Mouse (Mus musculus): ENCODE measurements around the gene 4930451I11Rik. TPM values are rescaled to one million over a fixed set of nuclear protein-coding genes. Genes with fewer than 3 reads are reported as not detected.
A peak's percentile ranks its signal among the peaks of the same experiment; 100 is the strongest.

Gene 4930451I11Rik
- polyA plus RNA-seq, 1 experiment from 2014 or later = not detected

DNA sequence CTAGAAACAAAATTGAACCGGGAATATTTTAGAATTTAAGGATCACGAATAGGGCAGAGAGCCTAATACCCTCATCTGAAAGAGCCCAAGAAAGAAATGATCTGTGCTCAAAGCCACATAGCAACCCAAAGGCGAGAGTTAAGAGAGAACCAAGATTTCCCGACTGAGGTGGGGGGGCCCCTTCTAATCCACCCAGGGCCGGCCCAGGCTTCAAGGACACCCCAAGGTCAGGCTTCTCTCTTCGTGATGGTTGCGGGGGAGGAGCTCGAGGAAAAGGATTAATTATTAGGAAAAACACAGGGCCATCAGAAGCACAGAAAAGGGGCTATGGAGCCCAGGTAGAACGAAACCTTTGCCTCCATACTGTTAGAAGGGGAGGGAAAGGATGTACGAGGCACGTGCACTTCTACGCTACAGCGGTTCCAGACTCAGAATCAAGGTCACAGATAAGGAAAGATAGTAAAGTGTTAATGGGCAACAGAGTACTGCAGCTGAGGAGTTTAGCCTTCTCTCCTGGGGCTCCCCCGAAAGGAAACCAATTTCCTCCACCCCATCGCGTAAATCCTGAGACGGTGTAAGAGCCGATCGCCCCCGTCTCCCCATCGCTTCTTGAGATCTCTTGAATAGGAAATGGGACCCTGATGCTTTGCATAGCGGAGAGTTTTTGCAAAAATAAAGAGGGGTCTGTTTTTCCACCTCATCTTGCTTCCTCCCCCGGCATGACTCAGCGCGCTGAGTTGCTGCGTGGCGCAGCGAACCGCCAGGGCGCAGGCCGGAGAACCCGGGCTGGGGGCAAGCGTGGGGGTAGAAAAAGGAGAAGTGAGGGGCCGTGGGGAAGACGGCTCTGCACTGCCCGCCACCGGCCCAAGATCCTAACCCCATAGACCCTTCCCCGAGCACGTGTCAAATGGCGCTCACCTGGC, 33.1 kb downstream of the 4930451I11Rik start:
- peaks cover 44% of the 10 kb centered on the region for H3K4me1 ChIP-seq (replicated peaks)
- no peaks in the 10 kb centered on the region for H3K9me3 ChIP-seq
- no peaks in the 10 kb centered on the region for H3K27me3 ChIP-seq
- H3K4me2 ChIP-seq = peak overlapping the region; percentile 87
- no peak for ATAC-seq (ENCODE audit: low read depth)
- peaks cover 38% of the 10 kb centered on the region for H3K36me3 ChIP-seq
- H3K9ac ChIP-seq = peak overlapping the region; percentile 93
- H3K27ac ChIP-seq (replicated peaks) = peak overlapping the region; percentile 96
- 1% methylated on average over 40 of the region's 40 CpGs for WGBS
- peak overlapping the region; percentile 88 for H3K4me3 ChIP-seq

DNA sequence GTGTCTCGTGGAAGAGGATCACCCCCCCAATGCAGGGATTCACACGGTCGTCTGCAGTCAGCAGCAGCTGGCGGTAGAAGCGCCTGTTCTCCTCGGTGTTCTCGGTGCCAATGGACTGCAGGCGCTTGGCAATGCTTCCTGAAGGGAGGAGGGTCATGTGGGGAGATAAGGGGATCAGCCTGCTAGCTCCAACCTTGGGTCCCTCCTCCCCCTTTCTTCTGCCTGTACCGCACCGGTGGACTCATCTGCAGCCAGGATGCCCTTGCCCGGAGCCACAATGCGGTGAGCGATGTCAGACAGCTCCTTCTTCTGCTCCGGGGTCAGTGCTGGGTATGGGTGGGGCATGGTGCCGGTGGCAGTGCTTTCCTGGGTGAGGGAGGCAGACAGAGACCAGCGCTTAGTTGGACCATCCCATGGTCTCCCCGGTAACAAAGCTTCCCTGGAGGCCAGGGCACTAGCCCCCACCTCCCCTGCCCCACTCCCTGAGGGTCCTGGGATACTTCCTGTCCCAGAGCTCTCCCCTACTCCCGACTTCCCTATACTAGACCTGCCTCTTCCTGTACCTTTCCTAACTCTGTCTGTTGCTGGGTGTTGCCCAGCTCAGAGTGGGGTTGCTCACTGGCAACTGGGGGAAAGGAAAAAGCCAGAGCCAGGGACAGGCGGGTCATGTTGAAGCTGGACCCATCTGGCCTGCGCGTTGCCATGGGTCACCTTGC, 33.9 kb downstream of the 4930451I11Rik start, which contains the start of gene Fam57b:
Gene Fam57b, plus strand, starts transcription at position 258 of the 716 bp plus-strand sequence.
- Histone ChIP-seq H3K4me2 (peak within 1 kb of the TSS; percentile 87), H3K27ac (replicated peaks) (peak within 1 kb of the TSS; percentile 96), H3K4me1 (replicated peaks) (peaks cover 51% of the 10 kb centered on the region), H3K36me3 (peaks cover 32% of the 10 kb centered on the region), H3K9ac (peak within 1 kb of the TSS; percentile 93), H3K27me3 (no peaks in the 10 kb centered on the region), H3K9me3 (no peaks in the 10 kb centered on the region), H3K4me3 (peak within 1 kb of the TSS; percentile 88)
- ATAC-seq (ENCODE audit: low read depth) = no peak
- 28% methylated on average over 21 of the region's 21 CpGs for whole genome bisulfite sequencing

DNA sequence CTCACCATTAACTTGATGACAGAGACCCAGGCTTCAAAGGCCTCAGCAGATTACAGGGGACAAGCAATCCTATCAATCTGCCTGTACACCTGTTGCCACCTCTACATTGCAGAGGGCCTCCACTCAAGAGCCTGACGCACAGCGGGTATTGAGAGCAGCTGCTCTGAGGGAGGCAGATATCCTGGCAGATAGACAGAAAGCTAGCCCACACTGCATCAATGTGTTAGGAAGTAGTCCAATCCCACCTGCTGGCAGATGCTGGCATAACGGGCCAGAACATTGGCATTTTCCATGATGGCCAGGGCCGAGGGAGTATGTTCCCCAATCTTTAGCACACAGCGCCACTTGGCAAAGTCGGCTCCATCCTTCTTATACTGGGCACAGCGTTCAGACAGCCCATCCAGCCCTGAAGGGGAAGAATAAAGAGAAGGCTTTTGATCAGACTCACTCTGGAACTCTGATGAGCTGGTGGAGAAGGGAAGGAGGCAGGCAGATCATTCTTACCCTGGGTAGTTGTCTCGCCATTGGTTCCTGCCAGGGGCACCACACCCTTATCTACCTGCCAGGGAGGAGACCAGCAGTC, 35.0 kb downstream of the 4930451I11Rik start:
- H3K9ac ChIP-seq = peak overlapping the region; percentile 93
- peaks cover 54% of the 10 kb centered on the region for H3K4me1 ChIP-seq (replicated peaks)
- H3K4me2 ChIP-seq = peak overlapping the region; percentile 87; the same call in 1 of the 2 replicates
- no peak overlapping the region for H3K27ac ChIP-seq (replicated peaks)
- no peaks in the 10 kb centered on the region for H3K9me3 ChIP-seq
- H3K36me3 ChIP-seq = peaks cover 32% of the 10 kb centered on the region
- no peak for ATAC-seq (ENCODE audit: low read depth)
- no peak overlapping the region for H3K4me3 ChIP-seq
- no peaks in the 10 kb centered on the region for H3K27me3 ChIP-seq
- 69% methylated on average over 8 of the region's 8 CpGs for WGBS

DNA sequence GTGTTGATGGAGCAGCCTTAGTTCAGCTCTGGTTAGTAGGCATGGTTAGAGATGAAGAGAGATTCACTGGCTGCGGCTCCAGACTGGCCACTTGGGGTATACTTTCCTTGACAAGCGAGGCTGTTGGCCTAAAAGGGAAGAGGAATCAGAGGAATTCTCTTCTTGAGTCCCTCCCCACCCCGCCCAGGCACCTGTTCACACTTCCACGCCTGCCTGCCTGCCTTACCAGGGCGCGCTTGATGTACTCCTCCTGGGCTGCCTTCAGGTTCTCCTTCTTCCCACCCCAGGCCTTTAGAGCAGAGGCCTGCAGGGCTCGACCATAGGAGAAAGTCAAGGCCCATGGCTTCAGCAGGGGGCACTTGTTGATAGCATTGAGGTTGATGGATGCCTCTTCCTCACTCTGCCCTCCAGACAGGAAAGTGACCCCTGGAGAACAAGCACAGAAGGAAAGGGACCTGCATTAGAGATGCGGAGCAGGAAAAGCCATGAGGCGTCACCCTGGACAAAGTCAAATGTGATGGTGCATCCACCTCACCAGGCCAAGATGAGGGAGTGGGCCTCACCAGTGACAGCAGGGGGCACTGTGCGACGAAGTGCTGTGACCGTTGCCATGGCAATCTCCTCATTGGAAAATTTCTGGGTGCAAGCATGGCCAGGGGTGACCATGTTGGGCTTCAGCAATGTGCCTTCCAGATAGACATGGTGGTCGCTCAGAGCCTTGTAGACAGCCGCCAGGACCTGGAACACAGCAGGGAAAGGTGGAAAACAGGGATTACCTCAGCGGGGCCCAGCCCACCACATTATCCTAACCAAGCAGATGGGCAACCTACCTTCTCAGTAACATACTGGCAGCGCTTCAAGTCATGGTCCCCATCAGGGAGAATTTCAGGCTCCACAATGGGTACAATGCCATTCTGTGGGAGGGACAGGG, 35.8 kb downstream of the 4930451I11Rik start:
- Histone ChIP-seq H3K4me2 (no peak overlapping the region), H3K27ac (replicated peaks) (no peak overlapping the region), H3K36me3 (peaks cover 32% of the 10 kb centered on the region), H3K4me3 (no peak overlapping the region), H3K9ac (no peak overlapping the region), H3K9me3 (no peaks in the 10 kb centered on the region), H3K27me3 (no peaks in the 10 kb centered on the region), H3K4me1 (replicated peaks) (peaks cover 60% of the 10 kb centered on the region)
- WGBS = 78% methylated on average over 16 of the region's 16 CpGs
- no peak for ATAC-seq (ENCODE audit: low read depth)

DNA sequence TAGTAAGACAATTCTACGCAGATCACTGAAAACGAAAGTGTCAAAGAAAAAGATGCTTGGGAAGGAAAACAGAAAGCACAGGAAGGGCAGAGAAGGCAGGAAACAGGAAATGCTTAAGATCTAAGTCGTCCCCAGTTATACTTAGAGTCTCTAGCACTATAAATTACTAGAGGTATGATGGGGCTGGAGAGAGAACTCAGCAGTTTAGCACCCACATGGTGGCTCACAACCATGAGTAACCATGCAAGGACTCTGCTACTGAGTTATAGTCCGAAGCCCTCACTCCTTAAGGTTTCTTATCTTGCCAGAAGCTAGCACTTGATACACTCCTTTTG, 37.2 kb downstream of the 4930451I11Rik start:
- Histone ChIP-seq H3K9ac (no peak overlapping the region), H3K36me3 (peaks cover 42% of the 10 kb centered on the region), H3K9me3 (no peaks in the 10 kb centered on the region), H3K4me1 (replicated peaks) (peaks cover 59% of the 10 kb centered on the region), H3K4me2 (no peak overlapping the region), H3K27ac (replicated peaks) (no peak overlapping the region), H3K27me3 (no peaks in the 10 kb centered on the region), H3K4me3 (no peak overlapping the region)
- WGBS = 85% methylated on average over 4 of the region's 4 CpGs
- no peak for ATAC-seq (ENCODE audit: low read depth)

DNA sequence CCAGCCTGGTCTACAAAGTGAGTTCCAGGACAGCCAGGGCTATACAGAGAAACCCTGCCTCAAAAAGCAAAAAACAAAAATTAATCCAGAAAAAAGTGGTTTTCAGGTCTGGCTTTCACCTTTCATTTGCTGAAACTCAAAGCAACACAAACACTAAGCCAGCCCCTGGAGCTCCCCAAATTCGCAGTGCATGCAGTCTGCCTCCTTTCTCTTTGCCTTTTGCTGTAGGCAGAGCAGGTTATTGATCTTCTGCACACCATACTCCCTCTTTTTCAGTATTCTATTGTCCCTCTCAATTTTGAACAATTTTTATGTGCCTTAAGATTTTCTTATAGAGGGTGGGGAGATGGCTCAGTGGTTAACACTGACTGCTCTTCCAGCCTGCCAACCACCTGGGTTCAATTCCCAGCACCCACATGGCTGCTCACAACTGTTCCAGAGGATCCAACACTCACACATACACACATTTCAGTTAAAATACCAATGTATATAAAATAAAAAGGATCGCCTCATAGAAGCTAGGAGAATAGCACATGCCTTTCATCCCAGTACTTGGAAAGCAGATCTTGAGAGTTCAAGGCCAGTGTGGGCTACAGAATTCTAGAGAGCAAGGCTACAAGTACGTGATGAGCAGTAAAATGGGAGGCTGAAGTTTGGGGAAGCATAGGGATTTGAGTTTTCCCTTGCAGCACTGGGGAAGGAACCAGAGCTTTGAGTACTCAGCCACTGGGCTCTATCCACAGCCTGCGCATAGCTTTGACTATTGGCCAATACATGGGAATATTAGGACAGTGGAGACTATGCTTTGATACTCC, 37.8 kb downstream of the 4930451I11Rik start:
- no peak overlapping the region for H3K27ac ChIP-seq (replicated peaks)
- no peak for ATAC-seq (ENCODE audit: low read depth)
- H3K4me1 ChIP-seq (replicated peaks) = peaks cover 59% of the 10 kb centered on the region

DNA sequence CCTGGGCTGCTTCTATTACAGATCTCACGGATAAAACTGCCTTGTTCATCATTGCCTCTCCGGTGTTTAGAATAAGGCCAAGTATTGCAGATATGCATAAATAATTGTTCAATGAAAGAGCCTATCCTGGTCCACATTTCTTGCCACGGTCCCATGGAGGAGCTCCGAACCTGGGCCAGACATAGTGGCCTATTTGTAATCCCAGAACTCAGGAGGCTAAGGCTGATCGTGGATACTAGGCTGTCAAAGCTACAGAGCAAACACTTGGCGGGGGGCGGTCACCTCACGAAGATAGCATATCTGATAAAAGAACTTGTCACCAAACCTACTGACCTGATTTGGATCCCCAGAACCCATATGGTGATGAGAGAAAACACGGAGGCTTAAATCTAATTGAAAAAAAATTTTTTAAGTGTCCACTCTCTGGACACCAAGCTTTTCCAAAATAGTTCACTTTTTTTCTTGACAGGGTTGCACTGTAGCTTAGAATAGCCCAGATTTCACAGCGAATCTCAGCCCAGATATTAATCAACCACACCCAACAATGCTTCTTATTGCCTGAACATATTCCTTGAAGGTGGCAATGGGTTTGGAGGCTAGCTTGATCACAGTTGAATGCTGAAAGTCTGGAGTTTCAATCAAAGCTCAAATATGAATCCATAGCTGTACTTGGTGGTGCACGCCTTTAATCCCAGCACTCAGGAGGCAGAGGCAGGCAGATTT, 38.6 kb downstream of the 4930451I11Rik start:
- Histone ChIP-seq H3K4me1 (replicated peaks) (peaks cover 53% of the 10 kb centered on the region), H3K9ac (peak overlapping the region; percentile 91), H3K27me3 (no peaks in the 10 kb centered on the region), H3K4me3 (peak overlapping the region; percentile 87), H3K27ac (replicated peaks) (peak overlapping the region; percentile 94), H3K9me3 (no peaks in the 10 kb centered on the region), H3K4me2 (peak overlapping the region; percentile 83), H3K36me3 (peaks cover 56% of the 10 kb centered on the region)
- 30% methylated on average over 11 of the region's 11 CpGs for WGBS
- peak; percentile 10; the same call in 1 of the 2 replicates for ATAC-seq (ENCODE audit: low read depth)

More for the DNA sequence above, 37.8 kb downstream of the 4930451I11Rik start:
- H3K4me2 ChIP-seq = peak overlapping the region; percentile 83
- 71% methylated on average over 4 of the region's 4 CpGs for WGBS
- no peak overlapping the region for H3K9ac ChIP-seq
- no peaks in the 10 kb centered on the region for H3K9me3 ChIP-seq
- peaks cover 48% of the 10 kb centered on the region for H3K36me3 ChIP-seq
- no peak overlapping the region; the same call in 1 of the 2 replicates for H3K4me3 ChIP-seq
- H3K27me3 ChIP-seq = no peaks in the 10 kb centered on the region

DNA sequence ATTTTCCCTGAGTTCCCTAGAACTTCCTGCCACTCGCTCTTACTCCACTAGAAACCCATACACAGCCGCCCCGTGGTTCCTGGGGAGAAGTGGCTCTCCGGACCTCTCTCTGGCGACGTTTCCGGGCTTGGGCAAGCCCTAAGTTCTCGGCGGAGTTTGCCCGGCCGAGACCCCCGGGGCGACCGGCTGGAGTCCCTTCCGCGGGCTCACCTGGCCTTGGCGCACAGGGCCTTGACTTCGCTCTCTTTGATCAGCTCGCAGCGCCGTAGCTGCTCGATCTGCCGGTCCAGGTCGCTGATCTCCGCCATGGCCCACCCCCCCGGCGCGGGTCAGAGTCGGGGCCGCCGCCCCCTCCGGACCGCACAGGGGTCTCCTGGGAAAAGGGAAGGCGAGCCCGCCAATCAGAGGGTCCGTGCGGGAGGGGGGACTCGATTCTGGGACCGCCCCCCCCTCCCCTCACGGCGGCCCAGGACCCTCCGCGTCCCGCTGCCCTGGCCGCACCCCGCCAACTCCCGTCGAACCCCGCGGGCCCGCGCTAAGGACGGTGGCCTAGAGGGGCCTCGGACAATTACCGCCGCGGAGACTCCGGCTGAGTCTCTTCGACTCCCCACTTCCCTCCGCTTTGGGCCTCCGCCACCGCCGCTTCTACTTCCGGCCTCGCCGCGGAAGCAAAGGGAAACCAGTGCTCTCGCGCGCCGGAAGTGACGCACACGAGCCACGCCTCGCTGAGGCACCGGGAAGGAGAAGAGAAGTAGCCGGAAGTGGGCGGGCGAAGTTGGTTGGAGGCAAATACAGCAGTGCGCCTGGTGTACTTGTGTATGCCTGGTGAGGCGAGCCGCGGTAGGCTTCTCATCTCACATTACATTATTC, 39.4 kb downstream of the 4930451I11Rik start, which contains the start of gene Ppp4c:
Gene Ppp4c, minus strand, starts transcription at position 646 of the 870 bp plus-strand sequence.
- Histone ChIP-seq H3K4me1 (replicated peaks) (peaks cover 45% of the 10 kb centered on the region), H3K27me3 (no peaks in the 10 kb centered on the region), H3K9ac (peak within 1 kb of the TSS; percentile 91), H3K27ac (replicated peaks) (peak within 1 kb of the TSS; percentile 94), H3K4me3 (peak within 1 kb of the TSS; percentile 87), H3K9me3 (no peaks in the 10 kb centered on the region), H3K36me3 (peaks cover 61% of the 10 kb centered on the region), H3K4me2 (peak within 1 kb of the TSS; percentile 83)
- WGBS = under 1% methylated on average over 78 of the region's 83 CpGs
- ATAC-seq (ENCODE audit: low read depth) = peak; percentile 93

DNA sequence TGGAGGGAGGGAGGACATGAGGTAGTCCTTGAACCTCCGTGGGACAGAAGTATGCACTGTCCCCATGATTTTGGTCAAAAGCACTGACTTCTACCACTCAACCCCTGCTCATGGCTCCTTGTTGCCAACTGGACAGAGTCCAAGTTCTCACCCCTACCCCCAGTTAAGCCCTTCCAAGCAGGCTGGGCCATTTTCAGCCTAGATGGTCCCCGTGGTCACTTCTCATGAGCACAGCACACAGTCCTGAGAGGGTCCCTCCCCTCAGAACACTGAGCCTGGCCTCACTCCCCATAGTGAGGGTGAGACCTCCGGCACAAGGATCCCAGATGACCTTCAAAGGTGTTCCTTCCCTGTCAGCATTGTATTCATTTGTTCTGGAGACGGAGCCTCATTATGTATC, 42.3 kb downstream of the 4930451I11Rik start:
- no peaks in the 10 kb centered on the region for H3K27me3 ChIP-seq
- H3K4me2 ChIP-seq = no peak overlapping the region
- no peak overlapping the region for H3K27ac ChIP-seq (replicated peaks)
- 90% methylated on average over 4 of the region's 4 CpGs for WGBS
- H3K36me3 ChIP-seq = peaks cover 61% of the 10 kb centered on the region
- H3K4me1 ChIP-seq (replicated peaks) = peaks cover 28% of the 10 kb centered on the region
- ATAC-seq (ENCODE audit: low read depth) = no peak
- no peaks in the 10 kb centered on the region for H3K9me3 ChIP-seq
- no peak overlapping the region for H3K9ac ChIP-seq
- H3K4me3 ChIP-seq = no peak overlapping the region

All from neural tube, embryonic 13.5 days (tissue).